Mouse (Mus musculus) heart, postnatal 0 days (tissue): ENCODE data around the gene Gclc.

Experiments used
- CTCF ChIP-seq: IDR thresholded peaks from 2 replicates; pipeline ENCODE4 v1.5.1; 2016; ENCODE audit warnings: antibody characterized with exemption, control low read depth, low read depth
- EP300 ChIP-seq: IDR thresholded peaks from 2 replicates; pipeline ENCODE4 v1.6.1; 2016; ENCODE audit warnings: antibody characterized with exemption, low read depth

DNA sequence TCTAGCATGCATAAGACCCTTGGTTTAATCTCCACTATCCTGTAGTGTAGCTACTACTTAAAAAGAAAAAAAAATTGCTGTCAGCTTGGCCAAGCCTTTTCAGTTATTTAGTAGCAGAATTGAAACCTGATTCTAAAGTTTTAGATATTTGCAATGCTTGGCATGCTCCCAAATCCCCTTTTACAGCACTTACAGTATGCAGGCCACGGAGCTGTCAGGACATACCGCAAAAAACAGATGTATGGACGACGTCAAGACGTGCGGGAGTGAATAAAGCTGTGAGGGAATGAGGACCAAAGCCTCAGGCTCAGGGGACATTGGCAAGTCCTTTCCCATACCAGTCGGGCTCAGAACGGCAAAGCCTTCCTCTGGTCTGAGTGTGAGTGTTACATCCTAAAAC is 4.1 kb downstream of the Gclc start:
- no peak for TF ChIP-seq CTCF
- no peak for TF ChIP-seq EP300
